Comparison of ENCODE assay signal across 8 mouse cellular contexts in genomic region chr2:151978494-151978893, GRCm38 (mm10). TPM values are rescaled to one million over a fixed set of nuclear protein-coding genes. Genes with fewer than 3 reads are reported as not detected.
DNase-seq lines count a peak whose midpoint lies in the region; ATAC-seq and TF ChIP-seq lines count a peak whose summit lies in the region.

No protein-coding gene starts in this region.

- H3K27ac ChIP-seq in heart, embryonic 10.5 days: no peak overlapping the region
- no peak overlapping the region for H3K27ac ChIP-seq in embryonic facial prominence, embryonic 15.5 days (replicated peaks)
- no peak overlapping the region; the same call in 1 of the 2 replicates for H3K27ac ChIP-seq in intestine, postnatal 0 days (ENCODE audit: low read depth, low read length)
- H3K27ac ChIP-seq in midbrain, embryonic 13.5 days: no peak overlapping the region

- no peak for TF ChIP-seq CTCF in intestine, postnatal 0 days (IDR thresholded peaks at IDR 0.05; ENCODE audit: low read depth)

- no peak for ATAC-seq in embryonic facial prominence, embryonic 15.5 days (ENCODE audit: insufficient number of reproducible peaks, low FRiP score, low TSS enrichment, low read depth)
- no peak; the same call in 1 of the 2 replicates for ATAC-seq in intestine, postnatal 0 days
- ATAC-seq in midbrain, embryonic 13.5 days: no peak

- no peak for DNase-seq in heart, embryonic 10.5 days (ENCODE audit: low spot score)
- DNase-seq in heart, postnatal 25 days (ENCODE audit: low spot score): no peak
- no peak for DNase-seq in natural killer cell, adult 2 months (ENCODE audit: low spot score in 2 of 2)
- no peak for DNase-seq in layer of hippocampus, postnatal 14 days (ENCODE audit: low spot score in 2 of 2)
- DNase-seq in gastrocnemius, postnatal 25 days: no peak

- no peak overlapping the region for H3K9ac ChIP-seq in embryonic facial prominence, embryonic 15.5 days
- H3K9ac ChIP-seq in intestine, postnatal 0 days (ENCODE audit: low read depth, low read length): no peak overlapping the region
- peak overlapping the region; percentile 87 for H3K9ac ChIP-seq in midbrain, embryonic 13.5 days (replicated peaks)

- peak overlapping the region; percentile 81; the same call in 1 of the 2 replicates for H3K4me3 ChIP-seq in heart, embryonic 10.5 days
- peak overlapping the region; percentile 74; the same call in 1 of the 2 replicates for H3K4me3 ChIP-seq in embryonic facial prominence, embryonic 15.5 days (replicated peaks)
- 0 out of 2 replicates have a peak overlapping the region, but pooled peaks have one; percentile 68 for H3K4me3 ChIP-seq in intestine, postnatal 0 days (ENCODE audit: low read depth, low read length)
- peak overlapping the region; percentile 77; the same call in 1 of the 2 replicates for H3K4me3 ChIP-seq in midbrain, embryonic 13.5 days (replicated peaks)

- no peaks in the 10 kb centered on the region for H3K9me3 ChIP-seq in heart, embryonic 10.5 days
- no peaks in the 10 kb centered on the region for H3K9me3 ChIP-seq in embryonic facial prominence, embryonic 15.5 days (replicated peaks)
- H3K9me3 ChIP-seq in intestine, postnatal 0 days (ENCODE audit: control insufficient read depth): no peaks in the 10 kb centered on the region
- H3K9me3 ChIP-seq in midbrain, embryonic 13.5 days: no peaks in the 10 kb centered on the region

- H3K4me1 ChIP-seq in heart, embryonic 10.5 days: peaks cover 40% of the 10 kb centered on the region
- peaks cover 43% of the 10 kb centered on the region for H3K4me1 ChIP-seq in embryonic facial prominence, embryonic 15.5 days
- H3K4me1 ChIP-seq in intestine, postnatal 0 days (replicated peaks; ENCODE audit: control insufficient read depth, insufficient read depth, low read length): peaks cover 17% of the 10 kb centered on the region
- H3K4me1 ChIP-seq in midbrain, embryonic 13.5 days (replicated peaks): peaks cover 63% of the 10 kb centered on the region

- WGBS in heart, embryonic 10.5 days: 74% methylated on average over 6 of the region's 6 CpGs
- 61% methylated on average over 6 of the region's 6 CpGs for WGBS in embryonic facial prominence, embryonic 15.5 days
- WGBS in intestine, postnatal 0 days: 61% methylated on average over 6 of the region's 6 CpGs
- WGBS in midbrain, embryonic 13.5 days: 68% methylated on average over 6 of the region's 6 CpGs

- peaks cover 28% of the 10 kb centered on the region for H3K27me3 ChIP-seq in heart, embryonic 10.5 days (ENCODE audit: insufficient read depth, poor library complexity, severe bottlenecking)
- H3K27me3 ChIP-seq in embryonic facial prominence, embryonic 15.5 days: peaks cover 15% of the 10 kb centered on the region; the same call in 1 of the 2 replicates
- no peaks in the 10 kb centered on the region for H3K27me3 ChIP-seq in intestine, postnatal 0 days (replicated peaks; ENCODE audit: control insufficient read depth, insufficient read depth, low read length)
- H3K27me3 ChIP-seq in midbrain, embryonic 13.5 days: no peaks in the 10 kb centered on the region

- intact Hi-C loops in heart, postnatal 25 days (cut with DNase I): loop anchor here (10.0 kb wide), 1 partner anchor 234 kb away; the partner anchor contains the start of gene Psmf1

- peak overlapping the region; percentile 84 for H3K4me2 ChIP-seq in embryonic facial prominence, embryonic 15.5 days (replicated peaks)
- peak overlapping the region; percentile 83 for H3K4me2 ChIP-seq in intestine, postnatal 0 days (replicated peaks; ENCODE audit: low read depth)
- H3K4me2 ChIP-seq in midbrain, embryonic 13.5 days (replicated peaks): peak overlapping the region; percentile 79

- no peaks in the 10 kb centered on the region for H3K36me3 ChIP-seq in heart, embryonic 10.5 days
- H3K36me3 ChIP-seq in embryonic facial prominence, embryonic 15.5 days: no peaks in the 10 kb centered on the region
- H3K36me3 ChIP-seq in intestine, postnatal 0 days (ENCODE audit: control insufficient read depth, insufficient read depth): no peaks in the 10 kb centered on the region
- no peaks in the 10 kb centered on the region for H3K36me3 ChIP-seq in midbrain, embryonic 13.5 days

RNA-seq across cellular contexts. Expression of gene Fam110a, which starts 1.5 kb away (rescaled TPM):
- 11.4 and 16.3 TPM in 2 replicates for polyA plus RNA-seq in heart, embryonic 10.5 days (2016; fragmentation: Nextera tagmentation; extraction: Ambion mirVana)
- 1 to 10 TPM; 4.5 to 4.7 TPM for total RNA-seq in heart, postnatal 25 days (2021)
- polyA plus RNA-seq in embryonic facial prominence, embryonic 15.5 days (2015; fragmentation: Nextera tagmentation; extraction: Ambion mirVana): 29.5 and 30.7 TPM in 2 replicates
- polyA plus RNA-seq in intestine, postnatal 0 days (2015; fragmentation: Nextera tagmentation; extraction: Ambion mirVana): 14.5 and 14.9 TPM in 2 replicates
- 97.0 and 97.3 TPM in 2 replicates for polyA plus RNA-seq in midbrain, embryonic 13.5 days (2015; fragmentation: Nextera tagmentation; extraction: Ambion mirVana)
- 1 to 10 TPM; 8.2 to 9.5 TPM for total RNA-seq in layer of hippocampus, postnatal 14 days (2021)
- 1 to 10 TPM; 2.2 to 2.9 TPM for total RNA-seq in gastrocnemius, postnatal 25 days (2021)

RNA-seq across cellular contexts. Expression of gene Slc52a3, which starts 17.8 kb away (rescaled TPM):
- 1.2 and 1.3 TPM in 2 replicates for polyA plus RNA-seq in heart, embryonic 10.5 days (2016; fragmentation: Nextera tagmentation; extraction: Ambion mirVana)
- 1 to 10 TPM; 1.8 to 1.9 TPM for total RNA-seq in heart, postnatal 25 days (2021)
- polyA plus RNA-seq in embryonic facial prominence, embryonic 15.5 days (2015; fragmentation: Nextera tagmentation; extraction: Ambion mirVana): 5.9 and 6.3 TPM in 2 replicates
- polyA plus RNA-seq in intestine, postnatal 0 days (2015; fragmentation: Nextera tagmentation; extraction: Ambion mirVana): 15.7 and 15.8 TPM in 2 replicates
- 0.55 and 0.99 TPM in 2 replicates for polyA plus RNA-seq in midbrain, embryonic 13.5 days (2015; fragmentation: Nextera tagmentation; extraction: Ambion mirVana)
- total RNA-seq in layer of hippocampus, postnatal 14 days (2021): 1 to 10 TPM; 3.2 to 3.7 TPM
- total RNA-seq in gastrocnemius, postnatal 25 days (2021): under 1 TPM; 0.94 to 1.00 TPM
